Mouse (Mus musculus) right cerebral cortex, postnatal 36 days (tissue): Measurements from ENCODE around the gene Ppp3r1.
A peak's percentile ranks its signal among the peaks of the same experiment; 100 is the strongest.
"Not testable (repeated sequence)": the region's sequence is repeated elsewhere in the genome, so short reads cannot be mapped to it uniquely, and the experiment has no call there.

Source experiments
- DNase-seq, 2 experiments: peaks; one replicate each; pipeline ENCODE4 v3.0.0; 2022; ENCODE audit warnings: low spot score in 2 of 2, mixed read lengths in 1 of 2

Ppp3r1 gene

DNA sequence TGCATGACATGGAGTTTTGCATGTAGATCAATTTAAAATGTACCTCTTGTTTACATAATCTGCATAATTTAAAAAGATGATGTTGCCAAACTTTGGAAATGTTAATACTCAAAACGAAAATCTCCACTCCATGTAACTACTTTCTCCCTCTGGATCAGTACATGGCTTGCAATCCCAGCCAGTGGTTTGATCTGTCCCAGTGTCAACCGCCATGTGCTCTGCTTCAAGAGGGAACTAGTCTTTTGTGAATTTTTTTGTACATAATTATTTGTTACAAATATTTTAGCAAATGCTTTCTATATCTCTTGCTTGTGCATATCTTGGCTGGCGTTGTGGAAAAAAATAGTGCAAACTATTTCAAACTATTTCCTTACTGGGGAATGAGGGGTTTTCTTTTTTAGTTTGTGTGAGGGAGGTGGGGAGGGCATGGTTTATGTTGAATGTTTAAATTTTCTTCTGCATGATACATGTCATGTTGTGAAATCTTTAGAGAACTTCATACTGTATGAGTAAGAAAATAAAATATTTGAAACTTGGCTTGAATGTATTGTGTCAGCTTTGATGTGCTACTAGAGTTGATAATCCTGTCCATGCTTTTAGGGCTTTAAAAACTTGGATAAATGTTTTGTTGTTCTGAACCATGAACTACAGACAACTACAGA lies 40.9 kb downstream of the Ppp3r1 start:
- no peak for DNase-seq

DNA sequence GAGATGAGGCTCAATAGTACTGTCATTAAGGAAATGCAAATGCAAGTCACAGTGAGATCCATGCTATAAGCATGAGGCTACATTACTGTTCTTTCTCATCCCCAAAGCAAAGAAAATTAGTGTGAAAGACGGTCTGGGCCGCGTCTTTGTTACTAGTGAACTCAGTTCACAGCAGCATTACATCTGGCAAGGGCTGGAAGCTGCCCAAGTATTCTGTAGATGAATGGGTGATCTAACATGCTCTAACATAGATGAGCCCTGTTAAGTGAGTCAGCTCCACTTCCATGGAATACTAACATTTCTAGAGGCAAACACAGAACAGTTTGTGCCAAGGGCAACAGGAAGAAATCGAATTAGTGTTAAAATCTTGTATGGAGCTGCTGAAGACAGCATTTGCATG lies 41.9 kb downstream of the Ppp3r1 start:
- no peak for DNase-seq

DNA sequence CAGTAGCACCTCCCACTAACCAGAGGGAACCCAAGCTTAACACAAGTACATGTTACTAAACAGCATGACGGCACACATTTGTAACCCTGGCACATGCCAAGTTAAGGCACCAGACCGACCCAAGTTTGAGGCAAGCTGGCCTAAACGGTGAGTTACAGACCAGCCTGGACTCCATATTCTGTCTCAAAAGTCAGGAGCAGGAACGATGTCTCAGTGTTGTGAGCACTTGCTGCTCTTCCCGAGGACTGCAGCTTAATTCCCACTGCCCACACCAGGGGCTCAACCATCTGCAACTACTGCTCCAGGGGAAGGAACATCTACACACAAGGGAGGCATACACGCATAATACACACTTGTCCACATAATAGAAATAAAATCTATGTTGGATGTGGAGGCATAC lies 43.4 kb downstream of the Ppp3r1 start:
- DNase-seq, result no peak

DNA sequence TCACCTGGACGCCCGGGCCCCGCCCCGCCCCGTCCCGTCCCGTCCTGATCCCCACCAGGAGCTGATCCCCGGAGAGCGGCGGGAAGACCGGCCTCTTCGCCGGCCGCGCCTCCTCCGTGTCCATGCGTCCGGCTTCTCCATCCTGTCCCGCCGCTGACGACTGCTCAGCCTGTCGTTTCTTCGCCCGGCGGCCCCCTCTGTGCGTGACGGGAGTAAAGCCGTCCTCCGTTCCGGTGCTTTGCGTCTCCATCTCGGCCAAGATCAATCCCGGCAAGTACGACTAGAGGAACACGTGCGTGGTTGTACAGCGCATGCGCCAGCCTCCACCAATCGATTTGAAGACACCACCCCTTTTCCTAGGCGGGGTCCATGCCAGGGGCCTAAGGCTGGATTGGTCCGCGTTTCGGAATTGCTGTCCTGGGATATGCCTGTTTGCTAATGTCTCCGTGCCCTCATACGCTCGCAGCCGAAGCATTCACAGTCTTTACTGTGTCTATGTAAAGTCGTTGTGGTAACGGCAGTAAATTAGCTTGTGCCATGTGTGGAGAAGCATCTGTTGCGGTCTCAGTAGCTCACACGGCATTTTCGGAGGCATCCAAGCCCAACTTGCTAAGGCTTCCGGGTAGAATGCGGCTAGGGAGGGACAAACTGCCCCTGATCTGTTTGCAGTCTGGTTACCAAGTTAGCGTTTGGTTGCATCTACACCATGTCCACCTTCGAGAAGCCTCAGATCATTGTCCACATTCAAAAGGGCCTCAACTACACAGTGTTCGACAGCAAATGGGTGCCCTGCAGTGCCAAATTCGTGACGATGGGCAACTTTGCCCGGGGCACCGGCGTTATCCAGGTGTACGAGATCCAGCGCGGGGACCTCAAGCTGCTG lies 52.4 kb downstream of the Ppp3r1 start, which contains the start of gene Pno1:
Pno1 (minus strand) TSS at position 311 of the 883 bp plus-strand sequence.
- peak; percentile 93 to 96 for DNase-seq

DNA sequence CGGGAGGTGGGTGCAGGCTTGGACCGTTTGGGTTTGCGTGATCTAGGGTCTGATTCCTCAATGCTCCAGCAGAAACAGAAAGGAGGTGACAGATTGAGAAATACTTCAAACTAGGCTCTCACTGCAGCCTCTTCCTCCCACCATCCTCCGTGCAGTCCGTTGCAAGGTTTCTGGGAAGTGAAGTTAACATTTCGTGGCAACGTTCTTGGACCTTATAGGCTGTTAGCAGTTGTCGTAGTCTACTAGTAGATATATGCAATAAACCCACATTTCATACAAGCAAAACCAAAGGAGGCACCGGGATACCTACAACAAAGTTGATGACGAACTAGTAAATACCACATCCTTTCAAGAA lies 53.1 kb downstream of the Ppp3r1 start:
- no peak for DNase-seq

DNA sequence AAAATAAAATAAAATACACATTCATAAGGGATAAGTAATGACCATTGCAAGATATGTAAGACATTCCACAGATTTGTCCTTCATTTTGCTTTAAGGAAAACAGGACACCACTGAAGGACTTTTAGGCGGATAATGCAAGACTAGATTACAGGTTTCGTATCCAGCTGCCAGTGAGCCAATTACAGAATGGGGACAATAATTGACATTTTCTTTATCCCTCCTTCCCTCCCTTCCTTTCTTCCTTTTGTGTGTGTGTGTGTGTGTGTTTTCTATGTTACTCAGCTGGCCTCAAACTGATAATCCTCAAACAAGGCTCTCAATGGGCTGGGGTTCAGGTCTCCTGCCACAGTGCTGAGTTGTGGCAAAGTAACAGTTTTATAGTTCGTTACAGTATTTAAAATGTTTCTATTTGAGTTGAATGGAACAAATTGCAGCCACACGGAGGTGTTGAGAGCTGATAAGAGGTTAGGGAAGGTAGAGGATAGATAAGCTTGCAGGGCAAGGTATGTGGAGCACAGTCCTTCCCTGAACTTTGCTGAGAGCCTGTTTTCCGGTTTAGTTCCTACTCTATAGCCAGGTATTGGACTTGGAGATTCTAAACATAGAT lies 53.9 kb downstream of the Ppp3r1 start:
- DNase-seq, result no peak

DNA sequence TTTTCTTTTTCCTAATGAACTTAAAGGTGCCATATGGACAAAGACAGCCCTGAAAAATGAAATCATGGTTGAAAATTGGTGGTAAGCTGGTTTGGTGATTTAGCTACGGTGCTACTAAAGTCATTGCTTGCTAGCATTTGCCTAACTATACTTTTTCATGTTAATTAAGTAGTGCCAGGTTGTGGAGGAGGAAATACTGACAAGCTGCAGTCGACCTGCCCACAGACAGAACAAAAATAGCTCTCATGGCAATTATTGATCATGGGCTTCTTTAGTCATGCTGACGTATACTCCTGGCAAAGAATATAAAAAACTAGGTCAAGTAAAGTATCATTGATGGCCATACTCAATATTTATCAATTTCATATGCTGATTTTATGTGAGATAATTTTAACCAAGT lies 56.4 kb downstream of the Ppp3r1 start:
- no peak for DNase-seq

DNA sequence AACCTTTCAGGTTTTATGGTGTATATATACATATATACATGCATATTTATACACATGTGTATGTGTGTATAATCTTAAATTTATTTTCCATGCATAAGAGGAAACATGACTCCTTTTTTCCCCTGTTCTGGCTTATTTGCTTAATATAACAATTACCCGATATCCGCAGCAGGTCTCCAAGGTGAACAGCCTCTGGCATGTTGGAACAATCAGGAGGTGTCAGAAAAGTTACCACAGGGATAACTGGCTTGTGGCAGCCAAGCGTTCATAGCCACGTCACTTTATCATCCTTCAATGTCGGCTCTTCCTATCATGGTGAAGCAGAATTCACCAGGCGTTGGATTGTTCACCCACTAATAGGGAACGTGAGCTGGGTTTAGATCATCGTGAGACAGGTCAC lies 62.1 kb downstream of the Ppp3r1 start:
- DNase-seq, result no peak

DNA sequence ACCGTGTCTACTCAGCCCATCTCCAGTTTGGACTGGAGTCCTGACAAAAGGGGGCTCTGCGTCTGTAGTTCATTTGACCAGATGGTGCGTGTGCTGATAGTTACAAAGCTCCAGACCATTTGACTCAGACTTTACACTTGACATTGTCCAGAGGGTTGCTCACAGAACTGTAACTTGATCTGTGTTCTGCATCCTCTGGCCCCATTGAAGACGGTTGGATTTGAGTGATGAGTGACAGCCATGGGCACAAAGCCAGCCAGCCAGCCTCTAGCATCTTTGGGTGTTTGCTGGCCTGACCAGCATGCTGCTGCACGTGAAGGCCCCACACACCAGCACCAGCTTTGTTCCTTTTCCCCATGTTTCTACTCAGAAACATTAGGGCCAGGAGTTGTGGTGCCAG lies 73.7 kb downstream of the Ppp3r1 start:
- no peak for DNase-seq

DNA sequence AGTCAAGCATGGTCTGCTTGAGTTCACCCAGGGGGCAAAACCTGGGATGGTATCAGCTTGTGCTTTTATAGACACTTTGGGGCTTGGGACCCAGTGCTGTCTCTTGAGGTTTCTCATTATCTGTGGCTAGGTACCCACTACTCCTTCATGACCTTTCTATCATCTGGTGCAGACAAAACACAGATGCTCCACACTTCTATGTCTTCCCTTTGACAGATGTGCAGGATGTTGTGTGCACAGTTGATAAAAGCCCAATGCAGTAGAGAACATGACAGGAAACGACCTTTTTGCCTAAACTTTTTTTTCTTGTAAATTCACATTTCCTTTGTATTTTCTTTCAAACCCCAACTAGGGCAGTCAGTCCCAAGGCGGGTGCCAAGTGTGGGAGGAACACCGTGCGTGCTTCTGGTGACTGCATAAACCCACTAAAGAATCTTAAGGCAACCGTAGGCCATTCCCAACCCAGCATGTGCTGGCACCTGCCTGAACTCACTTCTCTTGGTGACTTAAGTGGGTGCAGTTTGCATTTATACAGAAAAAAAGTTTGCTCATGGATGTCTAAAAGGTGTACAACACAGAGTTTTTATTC lies 77.5 kb downstream of the Ppp3r1 start:
- DNase-seq, result peak in 1 of 2 experiments; percentile 20

DNA sequence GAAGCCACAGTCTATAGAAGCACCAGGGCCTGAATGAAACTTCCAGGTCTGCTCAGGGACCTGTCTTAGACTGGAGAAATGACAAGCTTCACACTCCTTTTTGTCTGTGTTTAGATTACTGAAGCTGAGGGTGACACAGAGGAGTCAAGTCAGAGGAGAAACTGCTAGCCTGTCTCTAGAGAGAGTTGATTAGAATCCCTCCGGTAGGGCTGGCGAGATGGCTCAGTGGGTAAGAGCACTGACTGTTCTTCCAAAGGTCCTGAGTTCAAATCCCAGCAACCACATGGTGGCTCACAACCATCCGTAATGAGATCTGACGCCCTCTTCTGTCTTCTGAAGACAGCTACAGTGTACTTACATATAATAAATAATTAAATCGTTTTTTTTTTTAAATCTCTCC lies 79.5 kb downstream of the Ppp3r1 start:
- DNase-seq, result not testable (repeated sequence)

DNA sequence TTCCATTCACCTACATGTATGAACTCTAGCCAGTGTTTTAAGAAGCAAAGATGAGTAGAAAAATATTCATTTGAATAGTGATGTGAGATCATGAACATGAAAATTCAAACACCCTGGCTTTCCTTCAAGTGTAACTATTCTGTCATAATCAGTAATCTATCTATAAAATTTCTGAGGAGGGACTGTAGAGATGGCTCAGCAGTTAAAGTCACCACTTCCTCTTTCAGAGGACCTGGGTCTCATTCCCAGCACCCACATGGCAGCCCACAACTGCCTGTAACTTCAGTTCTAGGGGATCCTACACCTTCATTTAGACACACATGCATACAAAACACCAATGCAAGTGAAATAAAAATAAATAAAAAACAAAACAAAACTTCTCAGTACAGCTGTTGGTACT lies 89.7 kb downstream of the Ppp3r1 start:
- no peak for DNase-seq
